Mouse (Mus musculus) left cerebral cortex, adult 11 months (tissue): ENCODE data around the gene Olfr1293-ps.

Source experiments
- DNase-seq: peaks from one replicate; pipeline ENCODE4 v3.0.0; 2022; ENCODE audit warnings: low spot score

Olfr1293-ps gene

GRCm38 (mm10) chr2:111524903-111525302, at the start of gene Olfr1293-ps:
TSS of gene Olfr1293-ps (plus strand) at chr2:111525203.
- DNase-seq: no peak

- DNase-seq: no peak
Observed at GRCm38 (mm10) chr2:111480519-111480918, 44.5 kb upstream of the Olfr1293-ps start, which contains the start of gene Olfr1289. TSS of gene Olfr1289 (plus strand) at chr2:111480819.

GRCm38 (mm10) chr2:111493729-111494128, 31.3 kb upstream of the Olfr1293-ps start, which contains the start of gene Olfr1290:
TSS of gene Olfr1290 (minus strand) at chr2:111493829.
- DNase-seq: no peak

GRCm38 (mm10) chr2:111496880-111497279, 28.1 kb upstream of the Olfr1293-ps start, which contains the start of gene Olfr1291-ps1:
TSS of gene Olfr1291-ps1 (plus strand) at chr2:111497180.
- DNase-seq: no peak

- DNase-seq: no peak
Observed at GRCm38 (mm10) chr2:111517451-111517850, 7.6 kb upstream of the Olfr1293-ps start.

- DNase-seq: no peak
Observed at GRCm38 (mm10) chr2:111540191-111540590, 15.2 kb downstream of the Olfr1293-ps start, which contains the start of gene Olfr1294. TSS of gene Olfr1294 (minus strand) at chr2:111540291.

- DNase-seq: no peak
Observed at GRCm38 (mm10) chr2:111569581-111569980, 44.6 kb downstream of the Olfr1293-ps start, which contains the start of gene Olfr1295. TSS of gene Olfr1295 (minus strand) at chr2:111569681.
